Mouse (Mus musculus) colon, adult 2 months (tissue): Measurements from ENCODE around the gene Rab11fip4. TPM values are rescaled to one million over a fixed set of nuclear protein-coding genes. Genes with fewer than 3 reads are reported as not detected.

Source experiments
- polyA plus RNA-seq: library from polyadenylated mRNA; depleted of rRNA; stranded (reverse); fragments of >200 nt; gene quantifications from 2 replicates; pipeline ENCODE4 v1.2.3, GENCODE M21; 2012; rRNA removed

Gene Rab11fip4
- polyA plus RNA-seq, result 20.9 and 27.4 TPM in 2 replicates

GRCm38 (mm10) chr11:79590664-79591590 lies at the start of gene Rab11fip4:
Gene Rab11fip4, plus strand, starts transcription at chr11:79591212.

Other genes with a start within 250 kb of the Rab11fip4 start
- gene Omg, start 87.1 kb upstream of the Rab11fip4 start, polyA plus RNA-seq, result 0.24 TPM in 1 of 2 replicates, not detected in the other
- 1.9 and 2.5 TPM in 2 replicates for gene Evi2b, start 67.5 kb upstream of the Rab11fip4 start, polyA plus RNA-seq
- gene Evi2, start 60.6 kb upstream of the Rab11fip4 start, polyA plus RNA-seq, result 0.17 and 0.49 TPM in 2 replicates
- gene Evi2a, start 60.6 kb upstream of the Rab11fip4 start, polyA plus RNA-seq, result 3.0 and 3.9 TPM in 2 replicates